26 mouse cellular contexts compared by ENCODE assay signal in genomic region chr3:87877730-87878129, GRCm38 (mm10). TPM values are rescaled to one million over a fixed set of nuclear protein-coding genes. Genes with fewer than 3 reads are reported as not detected.
DNase-seq lines count a peak whose midpoint lies in the region; ATAC-seq and TF ChIP-seq lines count a peak whose summit lies in the region.
"Had no signal": no experiment of that assay in that cellular context is flagged by ENCODE, and none has a peak within 500 bp of the region (broad histone marks: within the 10 kb centered on the region; RNA-seq: fewer than 3 reads in every experiment).

No protein-coding gene starts in this region.

- H3K27me3 ChIP-seq in heart, embryonic 12.5 days (replicated peaks) = no peaks in the 10 kb centered on the region
- H3K27me3 ChIP-seq in thymus, adult 2 months (ENCODE audit: control insufficient read depth, insufficient read depth, low read length) = no peaks in the 10 kb centered on the region
- H3K27me3 ChIP-seq: embryonic facial prominence, embryonic 13.5 days; forebrain, embryonic 12.5 days; intestine, embryonic 15.5 days; kidney, embryonic 15.5 days; Patski had no signal

- TF ChIP-seq POLR2A in thymus, adult 2 months (IDR thresholded peaks at IDR 0.05; ENCODE audit: control insufficient read depth, extremely low read depth, insufficient read depth, low read length, poor library complexity) = no peak

- intact Hi-C loops in heart, postnatal 25 days (cut with DNase I) = no loop called here

- H3K9me3 ChIP-seq in heart, embryonic 12.5 days (replicated peaks) = no peaks in the 10 kb centered on the region
- H3K9me3 ChIP-seq: embryonic facial prominence, embryonic 13.5 days; forebrain, embryonic 12.5 days; G1E; hindbrain, embryonic 10.5 days; intestine, embryonic 15.5 days; kidney, embryonic 15.5 days had no signal

- H3K9ac ChIP-seq in heart, embryonic 12.5 days = no peak overlapping the region
- H3K9ac ChIP-seq: embryonic facial prominence, embryonic 13.5 days; forebrain, embryonic 12.5 days; hindbrain, embryonic 14.5 days; intestine, embryonic 15.5 days; kidney, embryonic 15.5 days had no signal

- ATAC-seq in heart, embryonic 12.5 days (ENCODE audit: insufficient number of reproducible peaks, low FRiP score) = 0 out of 2 replicates have a peak, but pooled peaks have one; percentile 25
- ATAC-seq: activated CD4-positive, CD25-positive, alpha-beta regulatory T cell, adult 4 months; CD4-positive, CD25-positive, alpha-beta regulatory T cell, adult 4 months; forebrain, embryonic 16.5 days; intestine, embryonic 15.5 days; Patski had no signal

- no peak for TF ChIP-seq CTCF in thymus, adult 2 months (IDR thresholded peaks at IDR 0.05; ENCODE audit: borderline replicate concordance, control insufficient read depth, extremely low read depth, insufficient read depth, low read length, poor library complexity)

- H3K36me3 ChIP-seq in heart, embryonic 12.5 days = peaks cover 41% of the 10 kb centered on the region
- peaks cover 16% of the 10 kb centered on the region for H3K36me3 ChIP-seq in thymus, adult 2 months (ENCODE audit: control insufficient read depth, insufficient read depth, low read length)
- H3K36me3 ChIP-seq: intestine, embryonic 15.5 days had no signal

- H3K4me3 ChIP-seq in heart, embryonic 12.5 days = no peak overlapping the region
- H3K4me3 ChIP-seq in thymus, adult 2 months (ENCODE audit: control insufficient read depth, insufficient read depth, low read length) = no peak overlapping the region
- H3K4me3 ChIP-seq: embryonic facial prominence, embryonic 13.5 days; forebrain, embryonic 12.5 days; hindbrain, embryonic 10.5 days; intestine, embryonic 15.5 days; kidney, embryonic 15.5 days had no signal

- DNase-seq in adrenal gland, adult (ENCODE audit: inconsistent age in 2 of 2, low spot score in 1 of 2) = peak; percentile 32 to 81
- DNase-seq in adrenal gland, postnatal 25 days = no peak
- DNase-seq in heart, postnatal 25 days (ENCODE audit: low spot score) = no peak
- peak; percentile 70 for DNase-seq in MN1 (ENCODE audit: low spot score)
- DNase-seq in adrenal gland, postnatal 36 days = peak; percentile 18 to 32
- no peak for DNase-seq in thymus, adult 2 months
- DNase-seq: B cell, adult 2 months; cerebellum, adult 18-20 months; cerebellum, adult 9-11 months; cerebellum, postnatal 36 days; gastrocnemius, postnatal 10 days; heart, postnatal 14 days; kidney, adult 2 months had no signal

- no peak overlapping the region for H3K4me2 ChIP-seq in heart, embryonic 12.5 days
- H3K4me2 ChIP-seq: embryonic facial prominence, embryonic 13.5 days; forebrain, embryonic 12.5 days; heart, embryonic 11.5 days; hindbrain, embryonic 14.5 days; intestine, embryonic 15.5 days; kidney, embryonic 15.5 days had no signal

- peaks cover 13% of the 10 kb centered on the region for H3K4me1 ChIP-seq in heart, embryonic 12.5 days (replicated peaks)
- no peaks in the 10 kb centered on the region for H3K4me1 ChIP-seq in thymus, adult 2 months (replicated peaks; ENCODE audit: control insufficient read depth, insufficient read depth, low read length)
- H3K4me1 ChIP-seq: embryonic facial prominence, embryonic 13.5 days; intestine, embryonic 15.5 days; kidney, embryonic 15.5 days had no signal

- WGBS in heart, embryonic 12.5 days = 54% methylated on average over 4 of the region's 4 CpGs
- over 99% methylated on average over 4 of the region's 4 CpGs for WGBS in thymus, adult 2 months

- no peak overlapping the region for H3K27ac ChIP-seq in heart, embryonic 12.5 days (ENCODE audit: poor library complexity, severe bottlenecking)
- no peak overlapping the region for H3K27ac ChIP-seq in thymus, adult 2 months (ENCODE audit: control insufficient read depth, insufficient read depth, low read length)
- H3K27ac ChIP-seq: embryonic facial prominence, embryonic 13.5 days; forebrain, embryonic 12.5 days; hindbrain, embryonic 10.5 days; hindbrain, embryonic 14.5 days; intestine, embryonic 15.5 days; kidney, embryonic 15.5 days had no signal

RNA-seq across cellular contexts. Expression of gene Prcc, which starts 7.7 kb away (rescaled TPM):
- total RNA-seq in adrenal gland, postnatal 25 days (2021) = 55.3 and 56.1 TPM in 2 replicates
- 11.2 and 11.5 TPM in 2 replicates for polyA plus RNA-seq in heart, embryonic 12.5 days (2016; fragmentation: Nextera tagmentation; extraction: Ambion mirVana)
- 10 to 100 TPM; 48.3 to 50.7 TPM for total RNA-seq in heart, postnatal 25 days (2021)
- 10 to 100 TPM; 49.2 to 57.4 TPM for total RNA-seq in adrenal gland, postnatal 36 days (2021)
- 54.5 and 60.0 TPM in 2 replicates for polyA plus RNA-seq in thymus, adult 2 months (2012; rRNA removed)

RNA-seq across cellular contexts. Expression of gene Hdgf, which starts 28.4 kb away (rescaled TPM):
- total RNA-seq in adrenal gland, postnatal 25 days (2021) = 173 and 198 TPM in 2 replicates
- polyA plus RNA-seq in heart, embryonic 12.5 days (2016; fragmentation: Nextera tagmentation; extraction: Ambion mirVana) = 175 and 177 TPM in 2 replicates
- total RNA-seq in heart, postnatal 25 days (2021) = 100 to 1,000 TPM; 108 to 112 TPM
- total RNA-seq in adrenal gland, postnatal 36 days (2021) = 100 to 1,000 TPM; 187 TPM
- polyA plus RNA-seq in thymus, adult 2 months (2012; rRNA removed) = 112 and 136 TPM in 2 replicates

RNA-seq across cellular contexts. Expression of gene Sh2d2a, which starts 31.2 kb away (rescaled TPM):
- total RNA-seq in adrenal gland, postnatal 25 days (2021) = 0.15 TPM in 1 of 2 replicates, not detected in the other
- polyA plus RNA-seq in heart, embryonic 12.5 days (2016; fragmentation: Nextera tagmentation; extraction: Ambion mirVana) = 0.15 TPM in 1 of 2 replicates, not detected in the other
- under 1 TPM in 1 of 2 experiments, not detected in 1; 0.08 TPM for total RNA-seq in heart, postnatal 25 days (2021)
- total RNA-seq in adrenal gland, postnatal 36 days (2021) = under 1 TPM in 1 of 2 experiments, not detected in 1; 0.36 TPM
- 179 and 180 TPM in 2 replicates for polyA plus RNA-seq in thymus, adult 2 months (2012; rRNA removed)
- polyA plus RNA-seq: embryonic facial prominence, embryonic 13.5 days; forebrain, embryonic 12.5 days; forebrain, embryonic 16.5 days; G1E; hindbrain, embryonic 14.5 days; kidney, embryonic 15.5 days; Patski had no signal

RNA-seq across cellular contexts. Expression of gene Mrpl24, which starts 41.6 kb away (rescaled TPM):
- total RNA-seq in adrenal gland, postnatal 25 days (2021) = 113 and 156 TPM in 2 replicates
- 62.9 and 65.2 TPM in 2 replicates for polyA plus RNA-seq in heart, embryonic 12.5 days (2016; fragmentation: Nextera tagmentation; extraction: Ambion mirVana)
- total RNA-seq in heart, postnatal 25 days (2021) = 10 to 100 TPM; 68.3 to 70.1 TPM
- 100 to 1,000 TPM; 116 to 130 TPM for total RNA-seq in adrenal gland, postnatal 36 days (2021)
- 60.5 and 72.4 TPM in 2 replicates for polyA plus RNA-seq in thymus, adult 2 months (2012; rRNA removed)

RNA-seq across cellular contexts. Expression of gene Isg20l2, which starts 52.4 kb away (rescaled TPM):
- total RNA-seq in adrenal gland, postnatal 25 days (2021) = 22.7 and 22.8 TPM in 2 replicates
- polyA plus RNA-seq in heart, embryonic 12.5 days (2016; fragmentation: Nextera tagmentation; extraction: Ambion mirVana) = 36.4 and 38.3 TPM in 2 replicates
- total RNA-seq in heart, postnatal 25 days (2021) = 10 to 100 TPM; 12.1 to 12.4 TPM
- total RNA-seq in adrenal gland, postnatal 36 days (2021) = 10 to 100 TPM; 20.7 to 22.0 TPM
- 31.6 and 40.8 TPM in 2 replicates for polyA plus RNA-seq in thymus, adult 2 months (2012; rRNA removed)

Comparison
In these comparisons a context has a peak if more than half of its experiments do, and no peak if none do; other contexts are left out.
1. DNase-seq: peak in adrenal gland, adult (2 of 2), MN1 (single experiment) and adrenal gland, postnatal 36 days (2 of 2); none in adrenal gland, postnatal 25 days (single experiment), heart, postnatal 25 days (single experiment) and thymus, adult 2 months (single experiment).